Mouse (Mus musculus): ENCODE measurements around the gene Ptprd. TPM values are rescaled to one million over a fixed set of nuclear protein-coding genes. Genes with fewer than 3 reads are reported as not detected.
"Not testable (repeated sequence)": the region's sequence is repeated elsewhere in the genome, so short reads cannot be mapped to it uniquely, and the experiment has no call there.

Gene Ptprd
- total RNA-seq, 2 experiments from 2014 or later: 8.9 to 9.2 TPM

GRCm38 (mm10) chr4:77982094-77982493 lies 229.7 kb downstream of the Ptprd start:
- DNase-seq (ENCODE audit: low spot score): no peak
- intact Hi-C loops (cut with DNase I): no loop called here

- DNase-seq (ENCODE audit: low spot score): no peak
- intact Hi-C loops (cut with DNase I): no loop called here
Measured at GRCm38 (mm10) chr4:77961711-77962110, 250.1 kb downstream of the Ptprd start.

- no peak for DNase-seq (ENCODE audit: low spot score)
- intact Hi-C loops (cut with DNase I): no loop called here
Measured at GRCm38 (mm10) chr4:77889489-77889888, 322.3 kb downstream of the Ptprd start.

- DNase-seq (ENCODE audit: low spot score): no peak
- intact Hi-C loops (cut with DNase I): no loop called here
Measured at GRCm38 (mm10) chr4:77880213-77880612, 331.5 kb downstream of the Ptprd start.

- intact Hi-C loops (cut with DNase I): no loop called here
- no peak for DNase-seq (ENCODE audit: low spot score)
Measured at GRCm38 (mm10) chr4:77861269-77861668, 350.5 kb downstream of the Ptprd start.

GRCm38 (mm10) chr4:77797391-77797790 lies 414.4 kb downstream of the Ptprd start:
- DNase-seq (ENCODE audit: low spot score); intact Hi-C loops (cut with DNase I): not testable (repeated sequence)

GRCm38 (mm10) chr4:77777237-77777636 lies 434.5 kb downstream of the Ptprd start:
- intact Hi-C loops (cut with DNase I): no loop called here
- DNase-seq (ENCODE audit: low spot score): no peak

- intact Hi-C loops (cut with DNase I): no loop called here
- DNase-seq (ENCODE audit: low spot score): no peak
Measured at GRCm38 (mm10) chr4:77763790-77764189, 448.0 kb downstream of the Ptprd start.

- no peak for DNase-seq (ENCODE audit: low spot score)
- intact Hi-C loops (cut with DNase I): loop anchor here (10.0 kb wide), 1 partner anchor 151 kb away; no protein-coding TSS in a partner anchor
Measured at GRCm38 (mm10) chr4:77743391-77743790, 468.4 kb downstream of the Ptprd start.

- intact Hi-C loops (cut with DNase I): no loop called here
- DNase-seq (ENCODE audit: low spot score): no peak
Measured at GRCm38 (mm10) chr4:77721908-77722307, 489.9 kb downstream of the Ptprd start.

- intact Hi-C loops (cut with DNase I): no loop called here
- no peak for DNase-seq (ENCODE audit: low spot score)
Measured at GRCm38 (mm10) chr4:77717792-77718191, 494.0 kb downstream of the Ptprd start.

- intact Hi-C loops (cut with DNase I): no loop called here
Measured at GRCm38 (mm10) chr4:77710231-77710630, 501.5 kb downstream of the Ptprd start.

GRCm38 (mm10) chr4:77698294-77698693 lies 513.5 kb downstream of the Ptprd start:
- intact Hi-C loops (cut with DNase I): no loop called here

More at GRCm38 (mm10) chr4:77710231-77710630, 501.5 kb downstream of the Ptprd start:
- DNase-seq (ENCODE audit: low spot score): no peak

GRCm38 (mm10) chr4:77675798-77676197 lies 536.0 kb downstream of the Ptprd start:
- no peak for DNase-seq (ENCODE audit: low spot score)
- intact Hi-C loops (cut with DNase I): no loop called here

More at GRCm38 (mm10) chr4:77698294-77698693, 513.5 kb downstream of the Ptprd start:
- DNase-seq (ENCODE audit: low spot score): no peak

- no peak for DNase-seq (ENCODE audit: low spot score)
- intact Hi-C loops (cut with DNase I): no loop called here
Measured at GRCm38 (mm10) chr4:77664761-77665160, 547.0 kb downstream of the Ptprd start.

GRCm38 (mm10) chr4:77662309-77662708 lies 549.5 kb downstream of the Ptprd start:
- intact Hi-C loops (cut with DNase I): no loop called here
- no peak for DNase-seq (ENCODE audit: low spot score)

GRCm38 (mm10) chr4:77655669-77656068 lies 556.1 kb downstream of the Ptprd start:
- no peak for DNase-seq (ENCODE audit: low spot score)
- intact Hi-C loops (cut with DNase I): no loop called here

- intact Hi-C loops (cut with DNase I): no loop called here
- no peak for DNase-seq (ENCODE audit: low spot score)
Measured at GRCm38 (mm10) chr4:77649615-77650325, 562.0 kb downstream of the Ptprd start.

- no peak for DNase-seq (ENCODE audit: low spot score)
- intact Hi-C loops (cut with DNase I): no loop called here
Measured at GRCm38 (mm10) chr4:77648911-77649310, 562.9 kb downstream of the Ptprd start.

GRCm38 (mm10) chr4:77647451-77648137 lies 564.2 kb downstream of the Ptprd start:
- DNase-seq (ENCODE audit: low spot score): no peak
- intact Hi-C loops (cut with DNase I): no loop called here

GRCm38 (mm10) chr4:77644435-77644834 lies 567.3 kb downstream of the Ptprd start:
- intact Hi-C loops (cut with DNase I): no loop called here
- DNase-seq (ENCODE audit: low spot score): no peak
